Comparison of ENCODE assay signal across 15 mouse cellular contexts in genomic region chr3:82057201-82057600, GRCm38 (mm10). TPM values are rescaled to one million over a fixed set of nuclear protein-coding genes. Genes with fewer than 3 reads are reported as not detected.
DNase-seq lines count a peak whose midpoint lies in the region; ATAC-seq lines count a peak whose summit lies in the region.
"Had no signal": no experiment of that assay in that cellular context is flagged by ENCODE, and none has a peak within 500 bp of the region (broad histone marks: within the 10 kb centered on the region; RNA-seq: fewer than 3 reads in every experiment).

No protein-coding gene starts in this region.

- H3K27ac ChIP-seq in heart, embryonic 10.5 days = peak overlapping the region; percentile 80
- H3K27ac ChIP-seq in kidney, embryonic 15.5 days = peak overlapping the region; percentile 51; the same call in 1 of the 2 replicates
- H3K27ac ChIP-seq in intestine, embryonic 16.5 days (ENCODE audit: low read length) = peak overlapping the region; percentile 45; the same call in 1 of the 2 replicates
- H3K27ac ChIP-seq: forebrain, embryonic 15.5 days; midbrain, embryonic 12.5 days had no signal

- DNase-seq in heart, embryonic 10.5 days (ENCODE audit: low spot score) = peak; percentile 88
- DNase-seq in heart, adult 18-20 months = no peak
- DNase-seq in kidney, adult 18-20 months = no peak
- DNase-seq in lung, postnatal 4 days = peak; percentile 62 to 81
- DNase-seq in spleen, postnatal 10 days (ENCODE audit: low spot score in 2 of 2) = no peak
- no peak for DNase-seq in urinary bladder, postnatal 36 days (ENCODE audit: low spot score in 2 of 2)
- DNase-seq: cerebellum, adult 11 months; left cerebral cortex, postnatal 4 days; thymus, postnatal 25 days had no signal

- no peak overlapping the region for H3K4me3 ChIP-seq in heart, embryonic 10.5 days
- no peak overlapping the region for H3K4me3 ChIP-seq in kidney, embryonic 15.5 days (replicated peaks)
- no peak overlapping the region for H3K4me3 ChIP-seq in intestine, embryonic 16.5 days (ENCODE audit: low read length)
- H3K4me3 ChIP-seq: forebrain, embryonic 15.5 days; midbrain, embryonic 12.5 days; myocyte had no signal

- H3K36me3 ChIP-seq in heart, embryonic 10.5 days = peaks cover 4% of the 10 kb centered on the region; the same call in 1 of the 2 replicates
- no peaks in the 10 kb centered on the region for H3K36me3 ChIP-seq in kidney, embryonic 15.5 days
- H3K36me3 ChIP-seq in intestine, embryonic 16.5 days (ENCODE audit: control insufficient read depth, insufficient read depth, low read length) = no peaks in the 10 kb centered on the region
- H3K36me3 ChIP-seq: forebrain, embryonic 15.5 days; midbrain, embryonic 12.5 days had no signal

- H3K4me2 ChIP-seq in kidney, embryonic 15.5 days = no peak overlapping the region
- H3K4me2 ChIP-seq in intestine, embryonic 16.5 days (ENCODE audit: low read depth, low read length) = no peak overlapping the region
- H3K4me2 ChIP-seq: forebrain, embryonic 15.5 days; midbrain, embryonic 12.5 days had no signal

- H3K27me3 ChIP-seq in heart, embryonic 10.5 days (ENCODE audit: insufficient read depth, poor library complexity, severe bottlenecking) = no peaks in the 10 kb centered on the region
- no peaks in the 10 kb centered on the region for H3K27me3 ChIP-seq in kidney, embryonic 15.5 days
- H3K27me3 ChIP-seq in intestine, embryonic 16.5 days (replicated peaks; ENCODE audit: control insufficient read depth, insufficient read depth, low read length) = no peaks in the 10 kb centered on the region
- H3K27me3 ChIP-seq: forebrain, embryonic 15.5 days; midbrain, embryonic 12.5 days had no signal

- ATAC-seq in kidney, embryonic 15.5 days (replicated peaks; ENCODE audit: low FRiP score) = peak; percentile 64; the same call in 1 of the 2 replicates
- peak; percentile 92 for ATAC-seq in intestine, embryonic 16.5 days
- ATAC-seq: forebrain, embryonic 15.5 days; inflammation-experienced regulatory T-cells, adult 6 months had no signal

- no peak overlapping the region for H3K9ac ChIP-seq in kidney, embryonic 15.5 days
- no peak overlapping the region for H3K9ac ChIP-seq in intestine, embryonic 16.5 days (ENCODE audit: low read depth, low read length)
- H3K9ac ChIP-seq: forebrain, embryonic 15.5 days; midbrain, embryonic 12.5 days had no signal

- WGBS in heart, embryonic 10.5 days = 25% methylated on average over 5 of the region's 5 CpGs
- WGBS in kidney, embryonic 15.5 days = 46% methylated on average over 5 of the region's 5 CpGs
- WGBS in intestine, embryonic 16.5 days = 21% methylated on average over 5 of the region's 5 CpGs

- H3K4me1 ChIP-seq in heart, embryonic 10.5 days = peaks cover 31% of the 10 kb centered on the region
- H3K4me1 ChIP-seq in kidney, embryonic 15.5 days = peaks cover 16% of the 10 kb centered on the region
- peaks cover 10% of the 10 kb centered on the region; the same call in 1 of the 2 replicates for H3K4me1 ChIP-seq in intestine, embryonic 16.5 days (ENCODE audit: control insufficient read depth, insufficient read depth, low read length)
- H3K4me1 ChIP-seq: midbrain, embryonic 12.5 days had no signal

- no peaks in the 10 kb centered on the region for H3K9me3 ChIP-seq in heart, embryonic 10.5 days
- no peaks in the 10 kb centered on the region for H3K9me3 ChIP-seq in kidney, embryonic 15.5 days (replicated peaks)
- no peaks in the 10 kb centered on the region for H3K9me3 ChIP-seq in intestine, embryonic 16.5 days (ENCODE audit: control insufficient read depth, low read length)
- H3K9me3 ChIP-seq: forebrain, embryonic 15.5 days; midbrain, embryonic 12.5 days had no signal

RNA-seq across cellular contexts. Expression of gene Gucy1b1, which starts 17.3 kb away (rescaled TPM):
- polyA plus RNA-seq in heart, embryonic 10.5 days (2016; fragmentation: Nextera tagmentation; extraction: Ambion mirVana) = 32.6 and 42.7 TPM in 2 replicates
- 10 to 100 TPM; 10.3 to 12.0 TPM for total RNA-seq in heart, adult 18-20 months (2021)
- 34.1 and 34.3 TPM in 2 replicates for polyA plus RNA-seq in kidney, embryonic 15.5 days (2015; fragmentation: Nextera tagmentation; extraction: Ambion mirVana)
- polyA plus RNA-seq in intestine, embryonic 16.5 days (2015; fragmentation: Nextera tagmentation; extraction: Ambion mirVana) = 55.3 and 59.7 TPM in 2 replicates
- polyA plus RNA-seq: myocyte had no signal

Comparison
In these comparisons a context has a peak if more than half of its experiments do, and no peak if none do; other contexts are left out.
1. DNase-seq: peak in heart, embryonic 10.5 days (single experiment) and lung, postnatal 4 days (2 of 2); none in heart, adult 18-20 months (0 of 2), kidney, adult 18-20 months (single experiment), spleen, postnatal 10 days (0 of 2) and urinary bladder, postnatal 36 days (0 of 2).
2. Peak in every context shown above with its lines, with median percentiles within 50 percentile points of each other: H3K27ac ChIP-seq.